Mouse (Mus musculus) regulatory T cell (primary cell): Measurements from ENCODE around the gene Cnr1.

Source experiments
- in situ Hi-C: fragments of 300-600 bp; cut with MboI, MseI; formaldehyde crosslinking; loops from one replicate; pipeline ENCODE4 v1.15.1; 2025; ENCODE audit warnings: high pct_unique_total_duplicates

Cnr1 gene

GRCm38 (mm10) chr4:33924234-33924888 lies at the start of gene Cnr1:
Gene Cnr1 (plus strand): TSS chr4:33924593.
- in situ Hi-C loops = no loop called here

- in situ Hi-C loops = no loop called here
Measured at GRCm38 (mm10) chr4:33879944-33880343, 44.4 kb upstream of the Cnr1 start.

GRCm38 (mm10) chr4:33886026-33886425 lies 38.4 kb upstream of the Cnr1 start:
- in situ Hi-C loops = no loop called here

- in situ Hi-C loops = loop anchor here (10.0 kb wide), 1 partner anchor 1585 kb away; no protein-coding TSS in a partner anchor
Measured at GRCm38 (mm10) chr4:33889976-33890375, 34.4 kb upstream of the Cnr1 start.

GRCm38 (mm10) chr4:33892178-33892869 lies 32.1 kb upstream of the Cnr1 start:
- in situ Hi-C loops = loop anchor here (10.0 kb wide), 1 partner anchor 1588 kb away; no protein-coding TSS in a partner anchor

GRCm38 (mm10) chr4:33893841-33894240 lies 30.6 kb upstream of the Cnr1 start:
- in situ Hi-C loops = loop anchor here (10.0 kb wide), 1 partner anchor 1589 kb away; no protein-coding TSS in a partner anchor

- in situ Hi-C loops = loop anchor here (10.0 kb wide), 1 partner anchor 1590 kb away; no protein-coding TSS in a partner anchor
Measured at GRCm38 (mm10) chr4:33895046-33895445, 29.3 kb upstream of the Cnr1 start.

- in situ Hi-C loops = loop anchor here (10.0 kb wide), 1 partner anchor 1591 kb away; no protein-coding TSS in a partner anchor
Measured at GRCm38 (mm10) chr4:33895491-33895890, 28.9 kb upstream of the Cnr1 start.

- in situ Hi-C loops = no loop called here
Measured at GRCm38 (mm10) chr4:33901659-33902058, 22.7 kb upstream of the Cnr1 start.

GRCm38 (mm10) chr4:33903812-33904340 lies 20.5 kb upstream of the Cnr1 start:
- in situ Hi-C loops = no loop called here

- in situ Hi-C loops = no loop called here
Measured at GRCm38 (mm10) chr4:33904826-33905225, 19.6 kb upstream of the Cnr1 start.

GRCm38 (mm10) chr4:33908786-33909185 lies 15.6 kb upstream of the Cnr1 start:
- in situ Hi-C loops = no loop called here

GRCm38 (mm10) chr4:33915730-33916129 lies 8.7 kb upstream of the Cnr1 start:
- in situ Hi-C loops = no loop called here

GRCm38 (mm10) chr4:33920807-33921206 lies 3.6 kb upstream of the Cnr1 start:
- in situ Hi-C loops = no loop called here

- in situ Hi-C loops = no loop called here
Measured at GRCm38 (mm10) chr4:33923151-33923760, 1.1 kb upstream of the Cnr1 start.

GRCm38 (mm10) chr4:33923761-33924233 lies 596 bp upstream of the Cnr1 start:
- in situ Hi-C loops = no loop called here

GRCm38 (mm10) chr4:33924889-33925245 lies 474 bp downstream of the Cnr1 start:
- in situ Hi-C loops = no loop called here

GRCm38 (mm10) chr4:33925489-33925888 lies 1.1 kb downstream of the Cnr1 start:
- in situ Hi-C loops = no loop called here

GRCm38 (mm10) chr4:33926010-33926409 lies 1.6 kb downstream of the Cnr1 start:
- in situ Hi-C loops = no loop called here

- in situ Hi-C loops = no loop called here
Measured at GRCm38 (mm10) chr4:33926730-33927263, 2.4 kb downstream of the Cnr1 start.

GRCm38 (mm10) chr4:33927644-33928043 lies 3.3 kb downstream of the Cnr1 start:
- in situ Hi-C loops = no loop called here

GRCm38 (mm10) chr4:33928450-33928849 lies 4.1 kb downstream of the Cnr1 start:
- in situ Hi-C loops = no loop called here
